Mouse (Mus musculus) right cerebral cortex, adult 18-20 months (tissue): ENCODE measurements around the gene Fam43b.

Experiments
- DNase-seq: peaks from one replicate; pipeline ENCODE4 v3.0.0; 2022; ENCODE audit warnings: mixed read lengths

The Fam43b gene

GRCm38 (mm10) chr4:138393703-138394102 lies 2.6 kb downstream of the Fam43b start:
- DNase-seq = peak; percentile 48

DNA sequence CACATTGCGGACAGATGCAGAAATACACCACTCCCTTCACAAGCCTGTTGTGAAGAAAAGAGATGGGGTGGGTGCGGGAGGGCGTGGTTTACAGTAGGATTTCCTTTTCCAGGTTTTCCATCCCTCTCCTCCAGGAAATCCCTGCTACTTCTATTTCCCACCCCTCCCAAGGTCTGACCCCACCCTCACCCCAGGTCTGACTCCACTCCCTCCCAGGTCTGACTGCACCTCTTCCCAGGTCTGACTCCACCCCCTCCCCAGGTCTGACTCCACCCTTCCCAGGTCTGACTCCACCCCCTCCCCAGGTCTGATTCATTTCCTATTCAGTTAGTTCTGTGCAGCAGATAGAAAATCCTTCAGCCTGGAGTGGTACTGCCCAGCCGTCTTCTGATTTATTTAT lies 12.5 kb downstream of the Fam43b start:
- no peak for DNase-seq

- no peak for DNase-seq
Observed at GRCm38 (mm10) chr4:138382462-138382861, 13.9 kb downstream of the Fam43b start.

GRCm38 (mm10) chr4:138380132-138380689 lies 16.1 kb downstream of the Fam43b start:
- DNase-seq = no peak

DNA sequence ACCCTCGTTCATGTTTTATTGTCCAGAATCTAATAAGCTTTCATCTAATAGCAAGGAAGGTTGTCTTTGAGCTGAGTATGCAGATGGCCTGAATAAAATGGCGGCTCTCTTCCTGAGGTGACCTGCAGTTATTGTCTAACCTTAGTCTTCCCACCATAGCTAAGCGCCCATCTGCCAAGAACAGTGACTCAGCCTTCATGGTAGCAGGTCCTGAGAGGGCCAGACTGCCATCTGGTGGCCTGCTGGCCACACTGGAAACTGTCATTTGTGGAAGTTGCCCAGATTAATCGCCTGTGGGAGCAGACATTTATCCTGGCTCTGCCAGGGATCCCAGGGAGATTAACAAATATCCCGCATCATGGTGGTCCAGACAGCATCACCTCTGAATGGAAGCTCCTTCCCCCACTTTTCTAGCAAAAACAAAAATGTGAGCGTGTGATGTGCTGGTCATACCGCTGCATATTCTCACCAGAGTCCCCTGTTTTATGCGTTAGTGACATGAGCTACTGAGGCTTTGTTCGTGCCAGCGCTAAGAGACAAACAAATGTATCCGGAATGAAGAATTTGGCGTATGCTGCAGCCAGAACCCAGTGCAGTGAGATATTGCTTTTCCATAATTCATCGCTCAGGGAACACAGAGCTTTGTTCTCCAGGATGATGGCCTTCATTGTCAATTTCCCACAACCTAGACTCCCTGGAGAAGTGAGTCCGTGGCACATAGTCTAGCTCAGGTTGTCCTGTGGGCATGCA lies 17.1 kb downstream of the Fam43b start:
- DNase-seq = peak; percentile 67

- no peak for DNase-seq
Observed at GRCm38 (mm10) chr4:138377526-138377925, 18.8 kb downstream of the Fam43b start.

- DNase-seq = no peak
Observed at GRCm38 (mm10) chr4:138375117-138375516, 21.2 kb downstream of the Fam43b start.

DNA sequence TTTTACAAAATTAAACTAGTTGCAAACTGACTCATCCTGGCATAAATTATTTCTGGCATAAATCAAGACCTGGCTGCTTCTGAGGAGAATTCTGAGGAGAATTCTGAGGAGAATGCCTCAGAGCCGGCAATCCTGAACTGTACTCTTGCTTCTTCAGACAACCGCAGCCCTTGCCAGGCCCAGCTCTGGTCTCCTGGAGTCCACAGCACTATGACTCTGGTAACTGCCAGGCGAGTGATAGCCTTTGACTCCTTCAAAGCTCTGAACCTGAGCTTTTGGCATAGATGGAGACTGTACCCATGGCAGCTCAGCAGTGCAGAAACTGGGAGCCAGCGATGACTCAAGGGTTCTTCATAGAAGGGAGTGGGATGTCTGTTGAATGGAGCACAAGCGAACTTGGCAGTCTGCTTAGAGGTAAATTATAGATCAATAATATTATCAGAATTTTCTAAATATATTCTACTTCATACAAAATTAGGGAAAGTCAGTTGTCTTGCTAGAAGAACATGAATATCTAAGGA lies 25.3 kb downstream of the Fam43b start:
- DNase-seq = no peak

DNA sequence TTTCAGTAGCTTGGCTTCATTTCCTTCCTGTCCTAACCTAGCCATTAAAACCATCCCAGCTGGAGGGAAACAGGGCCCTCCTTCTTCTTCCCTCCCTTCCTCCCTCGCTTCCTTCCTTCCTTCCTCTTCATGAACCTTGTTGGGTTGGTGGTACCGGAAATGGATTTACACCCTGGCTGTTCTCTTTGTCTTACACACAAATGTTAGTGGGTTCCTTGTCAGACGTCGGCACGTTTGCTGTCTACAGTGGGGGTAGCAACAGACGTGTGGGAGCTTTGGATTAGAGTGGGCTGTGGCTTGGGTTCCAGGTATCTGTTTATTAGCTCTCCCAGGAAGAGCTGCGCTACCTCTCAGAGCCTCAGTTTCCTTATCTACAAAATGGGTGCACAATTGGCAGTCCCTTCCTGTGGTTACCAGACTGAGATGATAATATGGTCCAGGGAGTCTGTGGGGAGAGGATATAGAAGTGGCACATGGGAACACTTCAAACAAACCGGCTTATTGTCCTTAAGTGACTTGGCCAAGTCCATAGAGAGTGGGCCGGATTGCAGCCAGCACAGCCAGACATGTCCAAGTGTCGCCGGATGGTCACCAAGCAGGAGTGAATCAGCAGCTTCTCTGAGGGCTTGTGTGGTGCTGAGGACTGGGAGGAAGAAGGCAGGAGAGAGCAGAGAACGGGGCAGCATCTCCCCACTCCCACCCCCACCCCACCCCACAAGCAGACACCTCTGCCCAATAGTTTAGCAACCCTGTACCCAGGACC lies 27.6 kb downstream of the Fam43b start:
- no peak for DNase-seq

- peak; percentile 46 for DNase-seq
Observed at GRCm38 (mm10) chr4:138367641-138368497, 28.5 kb downstream of the Fam43b start, which contains the start of gene Cda. Cda (minus strand) TSS chr4:138367992.

DNA sequence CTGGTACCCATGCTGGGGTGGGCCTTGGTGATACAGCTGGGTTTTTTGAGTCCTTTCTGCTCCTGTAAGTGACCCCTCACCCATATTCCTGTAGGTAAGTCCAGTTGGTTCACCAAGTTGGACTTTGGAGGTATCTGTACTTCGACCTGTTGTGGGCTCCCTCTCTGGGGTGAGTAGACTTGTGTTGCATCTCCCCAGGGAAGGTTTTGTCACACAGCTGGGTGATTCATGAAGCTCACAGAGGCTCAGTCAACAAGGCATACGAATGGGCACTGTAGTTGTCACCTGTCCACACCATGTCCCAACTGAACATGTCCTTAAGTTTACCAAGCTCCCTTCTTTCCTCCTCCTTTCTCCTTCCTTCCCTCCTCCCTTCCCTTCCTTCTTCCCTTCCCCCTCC lies 29.8 kb downstream of the Fam43b start:
- no peak for DNase-seq

DNA sequence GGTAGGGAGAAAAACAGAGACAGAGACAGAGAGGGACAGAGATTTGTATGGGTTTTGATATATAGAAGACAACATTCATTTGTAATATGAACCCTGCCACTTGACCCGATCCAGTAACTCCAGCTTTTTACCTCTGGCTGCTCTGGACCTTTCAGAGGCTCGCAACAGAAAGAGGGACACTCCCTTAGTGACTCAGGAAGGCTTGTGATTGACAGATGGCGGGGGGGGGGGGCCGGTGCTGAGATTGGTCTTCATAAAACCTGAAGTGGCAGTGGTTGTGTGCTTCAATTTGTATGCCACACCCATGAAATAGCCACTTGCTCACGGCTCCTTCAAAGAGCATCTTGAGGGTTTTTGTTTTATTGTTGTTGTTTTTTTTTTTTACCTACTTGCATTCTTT lies 32.8 kb downstream of the Fam43b start:
- no peak for DNase-seq

DNA sequence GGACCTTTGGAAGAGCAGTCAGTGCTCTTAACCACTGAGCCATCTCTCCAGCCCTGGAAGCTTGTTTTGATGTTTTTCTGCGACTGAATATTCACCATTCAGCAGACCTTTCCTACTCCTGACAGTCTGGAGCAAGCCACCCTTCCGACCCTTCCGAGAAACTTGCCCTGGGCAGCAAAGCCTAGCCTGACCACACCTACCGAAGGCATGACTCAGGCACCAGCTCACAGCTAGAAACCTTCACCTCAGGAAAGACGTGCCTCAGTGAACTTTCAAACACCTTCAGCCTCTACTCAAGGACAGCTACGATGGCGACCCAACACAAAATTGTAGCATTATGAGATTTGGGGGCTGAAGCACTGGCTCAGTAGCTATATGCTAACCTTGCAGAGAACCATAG lies 33.4 kb downstream of the Fam43b start:
- no peak for DNase-seq

DNA sequence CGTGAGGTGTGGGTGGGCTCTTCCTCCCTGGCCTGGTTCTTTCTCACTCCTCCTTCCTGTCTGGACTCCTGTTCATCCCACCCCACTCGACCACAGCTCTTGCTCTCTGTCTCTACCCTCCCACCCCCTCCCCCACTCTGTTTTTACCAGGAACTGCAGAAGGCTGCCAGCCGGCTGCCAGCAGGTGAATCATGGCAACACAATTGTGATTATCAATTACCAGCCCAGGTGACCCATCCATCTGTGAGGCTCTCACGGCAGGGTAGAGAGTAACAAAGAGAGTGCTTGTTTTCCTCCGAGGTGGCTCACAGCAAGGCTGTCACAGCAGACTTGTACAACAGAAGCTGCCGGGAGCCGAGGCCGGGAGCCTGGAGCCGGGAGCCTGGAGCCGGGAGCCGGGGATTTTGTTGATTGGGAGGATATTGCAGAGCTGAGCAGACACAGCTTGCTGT lies 34.9 kb downstream of the Fam43b start:
- no peak for DNase-seq

- no peak for DNase-seq
Observed at GRCm38 (mm10) chr4:138358176-138358575, 38.2 kb downstream of the Fam43b start.

DNA sequence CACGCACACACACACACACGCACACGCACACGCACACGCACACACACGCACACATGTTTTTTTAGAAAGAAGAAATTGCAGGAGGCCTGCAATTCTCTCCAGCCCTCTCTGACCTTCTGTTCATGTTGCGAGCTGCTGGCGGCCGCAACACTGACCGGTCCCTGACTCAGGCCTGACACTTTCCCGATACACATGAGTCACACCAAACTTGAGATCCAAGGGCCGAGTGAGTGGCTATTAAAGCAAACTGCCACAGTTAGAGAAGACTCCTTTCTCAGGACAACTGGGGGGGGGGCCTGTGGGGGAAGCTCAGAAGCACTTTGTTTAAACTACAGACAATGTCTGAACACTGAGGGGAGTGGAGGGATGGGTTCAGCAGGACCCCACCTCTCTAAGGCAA lies 39.8 kb downstream of the Fam43b start:
- DNase-seq = no peak

DNA sequence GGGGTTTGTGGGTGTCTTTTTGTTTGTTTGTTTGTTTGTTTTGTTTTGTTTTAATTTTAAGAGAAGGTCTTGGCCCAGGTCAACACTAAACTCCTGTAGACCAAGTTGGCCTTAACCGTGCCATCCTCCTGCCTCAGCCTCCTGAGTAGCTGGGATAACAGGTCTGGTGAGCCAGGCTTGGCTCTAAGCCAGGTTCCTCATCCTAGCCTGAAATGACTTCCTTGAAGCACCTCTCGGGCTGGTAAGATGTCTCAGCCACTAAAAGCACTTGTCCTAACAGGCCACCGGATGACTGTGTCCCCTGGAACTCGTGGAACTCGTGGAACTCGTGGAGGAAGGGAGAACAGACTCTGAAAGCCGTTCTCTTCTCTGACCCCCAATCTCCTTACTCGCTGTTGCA lies 40.2 kb downstream of the Fam43b start:
- no peak for DNase-seq

DNA sequence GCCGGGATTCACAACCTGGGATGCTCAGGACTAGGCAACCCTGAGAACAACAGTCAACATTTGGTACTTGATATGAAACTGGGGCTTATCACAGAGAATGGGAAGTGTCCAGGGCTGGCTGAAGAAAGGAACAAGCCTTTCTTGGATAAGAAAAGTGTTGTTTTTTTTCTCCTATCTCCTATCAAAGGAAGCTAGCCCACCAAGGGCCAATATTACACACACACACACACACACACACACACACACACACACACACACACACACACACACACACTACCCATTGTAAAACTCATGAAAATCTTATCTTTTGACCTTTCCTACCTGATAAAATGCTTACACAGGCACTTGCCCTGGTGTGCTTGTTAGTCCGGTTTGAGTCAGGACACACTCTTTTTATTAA lies 40.8 kb downstream of the Fam43b start:
- no peak for DNase-seq

- DNase-seq = no peak
Observed at GRCm38 (mm10) chr4:138353438-138354171, 42.7 kb downstream of the Fam43b start.

- DNase-seq = no peak
Observed at GRCm38 (mm10) chr4:138352692-138353091, 43.6 kb downstream of the Fam43b start.

DNA sequence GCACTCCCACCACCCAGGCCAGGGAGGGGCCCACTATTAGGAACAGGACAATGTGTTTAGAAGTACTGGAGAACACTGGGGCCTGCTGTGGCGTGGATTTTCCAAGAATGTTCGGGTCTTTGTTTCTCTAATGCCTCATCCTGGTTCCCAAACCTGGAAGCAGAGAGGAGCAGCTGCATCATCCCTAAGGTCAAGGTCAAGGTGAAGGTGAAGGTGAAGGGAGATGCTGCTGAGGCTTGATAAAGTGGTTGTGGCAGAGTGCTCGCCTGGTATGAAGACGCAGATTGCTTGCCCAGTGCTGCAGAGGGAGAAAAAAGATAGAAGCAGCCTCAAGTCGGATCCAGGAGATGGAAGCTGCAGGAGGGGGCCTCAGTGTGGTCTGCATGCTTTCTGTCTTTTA lies 44.5 kb downstream of the Fam43b start:
- DNase-seq = no peak

- DNase-seq = no peak
Observed at GRCm38 (mm10) chr4:138348716-138349115, 47.6 kb downstream of the Fam43b start.
